Mouse (Mus musculus): ENCODE measurements around the gene Mthfd2l. TPM values are rescaled to one million over a fixed set of nuclear protein-coding genes. Genes with fewer than 3 reads are reported as not detected.

The Mthfd2l gene
- polyA plus RNA-seq, 1 experiment from 2014 or later: 56.4 TPM

- Histone ChIP-seq H3K27ac (no peak overlapping the region), H3K4me1 (no peaks in the 10 kb centered on the region), H3K4me3 (no peak overlapping the region), H3K36me3 (replicated peaks) (peaks cover 17% of the 10 kb centered on the region), H3K27me3 (ENCODE audit: poor library complexity, severe bottlenecking) (no peaks in the 10 kb centered on the region), H3K9me3 (no peaks in the 10 kb centered on the region)
- WGBS: 70% methylated on average over 4 of the region's 4 CpGs
- no peak for DNase-seq (ENCODE audit: extremely low spot score, low spot score)
These were observed 33.4 kb downstream of the Mthfd2l start for GRCm38 (mm10) chr5:90964316-90964715.

GRCm38 (mm10) chr5:90964764-90965163 is 33.8 kb downstream of the Mthfd2l start:
- Histone ChIP-seq H3K4me3 (no peak overlapping the region), H3K4me1 (no peaks in the 10 kb centered on the region)
- 92% methylated on average over 4 of the region's 4 CpGs for WGBS

GRCm38 (mm10) chr5:90965386-90965785 is 34.5 kb downstream of the Mthfd2l start:
- Histone ChIP-seq H3K27me3 (ENCODE audit: poor library complexity, severe bottlenecking) (no peaks in the 10 kb centered on the region), H3K9me3 (no peaks in the 10 kb centered on the region), H3K4me1 (no peaks in the 10 kb centered on the region), H3K36me3 (replicated peaks) (peaks cover 13% of the 10 kb centered on the region), H3K27ac (no peak overlapping the region), H3K4me3 (no peak overlapping the region)
- DNase-seq (ENCODE audit: extremely low spot score, low spot score): no peak
- 71% methylated on average over 4 of the region's 4 CpGs for WGBS

More at GRCm38 (mm10) chr5:90964764-90965163, 33.8 kb downstream of the Mthfd2l start:
- H3K36me3 ChIP-seq (replicated peaks): peaks cover 13% of the 10 kb centered on the region
- DNase-seq (ENCODE audit: extremely low spot score, low spot score): no peak
- H3K27me3 ChIP-seq (ENCODE audit: poor library complexity, severe bottlenecking): no peaks in the 10 kb centered on the region
- H3K9me3 ChIP-seq: no peaks in the 10 kb centered on the region
- H3K27ac ChIP-seq: no peak overlapping the region

- DNase-seq (ENCODE audit: extremely low spot score, low spot score): no peak
- Histone ChIP-seq H3K36me3 (replicated peaks) (peaks cover 15% of the 10 kb centered on the region; the same call in 1 of the 2 replicates), H3K27me3 (ENCODE audit: poor library complexity, severe bottlenecking) (no peaks in the 10 kb centered on the region), H3K27ac (no peak overlapping the region), H3K4me3 (no peak overlapping the region), H3K4me1 (0 out of 2 replicates have a peak, but pooled peaks cover under 1% of the 10 kb centered on the region), H3K9me3 (no peaks in the 10 kb centered on the region)
- 91% methylated on average over 4 of the region's 4 CpGs for WGBS
These were observed 46.3 kb downstream of the Mthfd2l start for GRCm38 (mm10) chr5:90977244-90977643.

GRCm38 (mm10) chr5:90980297-90980696 is 49.4 kb downstream of the Mthfd2l start:
- Histone ChIP-seq H3K9me3 (no peaks in the 10 kb centered on the region), H3K27me3 (ENCODE audit: poor library complexity, severe bottlenecking) (no peaks in the 10 kb centered on the region), H3K36me3 (replicated peaks) (peaks cover 10% of the 10 kb centered on the region; the same call in 1 of the 2 replicates), H3K4me1 (0 out of 2 replicates have a peak, but pooled peaks cover 2% of the 10 kb centered on the region), H3K4me3 (no peak overlapping the region), H3K27ac (no peak overlapping the region)
- WGBS: 92% methylated on average over 7 of the region's 7 CpGs
- no peak for DNase-seq (ENCODE audit: extremely low spot score, low spot score)

- 52% methylated on average over 5 of the region's 5 CpGs for WGBS
- Histone ChIP-seq H3K27me3 (ENCODE audit: poor library complexity, severe bottlenecking) (no peaks in the 10 kb centered on the region), H3K27ac (no peak overlapping the region), H3K36me3 (replicated peaks) (peaks cover 15% of the 10 kb centered on the region), H3K4me3 (no peak overlapping the region), H3K4me1 (peaks cover 16% of the 10 kb centered on the region), H3K9me3 (no peaks in the 10 kb centered on the region; the same call in 1 of the 2 replicates)
- DNase-seq (ENCODE audit: extremely low spot score, low spot score): no peak
These were observed 56.7 kb downstream of the Mthfd2l start for GRCm38 (mm10) chr5:90987605-90988004.

GRCm38 (mm10) chr5:90988149-90988548 is 57.2 kb downstream of the Mthfd2l start:
- Histone ChIP-seq H3K27me3 (ENCODE audit: poor library complexity, severe bottlenecking) (no peaks in the 10 kb centered on the region), H3K4me1 (peaks cover 16% of the 10 kb centered on the region), H3K9me3 (no peaks in the 10 kb centered on the region; the same call in 1 of the 2 replicates), H3K27ac (no peak overlapping the region), H3K36me3 (replicated peaks) (peaks cover 15% of the 10 kb centered on the region), H3K4me3 (no peak overlapping the region)
- DNase-seq (ENCODE audit: extremely low spot score, low spot score): no peak
- 55% methylated on average over 3 of the region's 3 CpGs for WGBS

GRCm38 (mm10) chr5:90988592-90988991 is 57.7 kb downstream of the Mthfd2l start:
- H3K4me1 ChIP-seq: peaks cover 16% of the 10 kb centered on the region
- H3K36me3 ChIP-seq (replicated peaks): peaks cover 15% of the 10 kb centered on the region
- no peak overlapping the region for H3K27ac ChIP-seq
- H3K9me3 ChIP-seq: no peaks in the 10 kb centered on the region; the same call in 1 of the 2 replicates
- H3K27me3 ChIP-seq (ENCODE audit: poor library complexity, severe bottlenecking): no peaks in the 10 kb centered on the region
- DNase-seq (ENCODE audit: extremely low spot score, low spot score): no peak
- no peak overlapping the region for H3K4me3 ChIP-seq
- WGBS: 90% methylated on average over 4 of the region's 4 CpGs

- no peak for DNase-seq (ENCODE audit: extremely low spot score, low spot score)
- no peaks in the 10 kb centered on the region; the same call in 1 of the 2 replicates for H3K36me3 ChIP-seq (replicated peaks)
- no peaks in the 10 kb centered on the region for H3K4me1 ChIP-seq
- no peak overlapping the region for H3K4me3 ChIP-seq
- 95% methylated on average over 8 of the region's 8 CpGs for WGBS
- no peaks in the 10 kb centered on the region for H3K27me3 ChIP-seq (ENCODE audit: poor library complexity, severe bottlenecking)
- no peaks in the 10 kb centered on the region for H3K9me3 ChIP-seq
- H3K27ac ChIP-seq: no peak overlapping the region
These were observed 69.0 kb downstream of the Mthfd2l start for GRCm38 (mm10) chr5:90999942-91000341.

GRCm38 (mm10) chr5:91015216-91015615 is 84.3 kb downstream of the Mthfd2l start:
- 94% methylated on average over 10 of the region's 10 CpGs for WGBS

GRCm38 (mm10) chr5:91023114-91023513 is 92.2 kb downstream of the Mthfd2l start:
- Histone ChIP-seq H3K36me3 (replicated peaks) (no peaks in the 10 kb centered on the region), H3K4me1 (no peaks in the 10 kb centered on the region), H3K27me3 (ENCODE audit: poor library complexity, severe bottlenecking) (no peaks in the 10 kb centered on the region), H3K27ac (no peak overlapping the region), H3K4me3 (no peak overlapping the region), H3K9me3 (no peaks in the 10 kb centered on the region)
- no peak for DNase-seq (ENCODE audit: extremely low spot score, low spot score)
- 90% methylated on average over 8 of the region's 8 CpGs for WGBS

More at GRCm38 (mm10) chr5:91015216-91015615, 84.3 kb downstream of the Mthfd2l start:
- no peaks in the 10 kb centered on the region for H3K4me1 ChIP-seq
- no peak overlapping the region for H3K27ac ChIP-seq
- DNase-seq (ENCODE audit: extremely low spot score, low spot score): no peak
- H3K4me3 ChIP-seq: no peak overlapping the region
- no peaks in the 10 kb centered on the region for H3K27me3 ChIP-seq (ENCODE audit: poor library complexity, severe bottlenecking)
- no peaks in the 10 kb centered on the region for H3K36me3 ChIP-seq (replicated peaks)
- no peaks in the 10 kb centered on the region for H3K9me3 ChIP-seq

GRCm38 (mm10) chr5:91027164-91027563 is 96.2 kb downstream of the Mthfd2l start, which contains the start of gene Epgn:
TSS of gene Epgn (plus strand) at chr5:91027464.
- H3K4me1 ChIP-seq: no peaks in the 10 kb centered on the region
- no peak within 1 kb of the TSS for H3K27ac ChIP-seq
- WGBS: 89% methylated on average over 6 of the region's 6 CpGs
- H3K36me3 ChIP-seq (replicated peaks): no peaks in the 10 kb centered on the region
- H3K9me3 ChIP-seq: no peaks in the 10 kb centered on the region
- no peaks in the 10 kb centered on the region for H3K27me3 ChIP-seq (ENCODE audit: poor library complexity, severe bottlenecking)
- DNase-seq (ENCODE audit: extremely low spot score, low spot score): no peak
- no peak within 1 kb of the TSS for H3K4me3 ChIP-seq

GRCm38 (mm10) chr5:91027840-91028239 is 96.9 kb downstream of the Mthfd2l start:
- H3K4me3 ChIP-seq: no peak overlapping the region
- H3K9me3 ChIP-seq: no peaks in the 10 kb centered on the region
- DNase-seq (ENCODE audit: extremely low spot score, low spot score): no peak
- no peaks in the 10 kb centered on the region for H3K36me3 ChIP-seq (replicated peaks)
- H3K4me1 ChIP-seq: no peaks in the 10 kb centered on the region
- no peak overlapping the region for H3K27ac ChIP-seq
- 85% methylated on average over 1 of the region's 1 CpGs for WGBS
- no peaks in the 10 kb centered on the region for H3K27me3 ChIP-seq (ENCODE audit: poor library complexity, severe bottlenecking)

- no peaks in the 10 kb centered on the region for H3K4me1 ChIP-seq
- WGBS: 88% methylated on average over 2 of the region's 2 CpGs
- no peak for DNase-seq (ENCODE audit: extremely low spot score, low spot score)
These were observed 99.7 kb downstream of the Mthfd2l start for GRCm38 (mm10) chr5:91030629-91031028.

More at GRCm38 (mm10) chr5:91030629-91031028, 99.7 kb downstream of the Mthfd2l start:
- H3K36me3 ChIP-seq (replicated peaks): no peaks in the 10 kb centered on the region
- no peaks in the 10 kb centered on the region for H3K9me3 ChIP-seq
- no peak overlapping the region for H3K27ac ChIP-seq
- no peaks in the 10 kb centered on the region for H3K27me3 ChIP-seq (ENCODE audit: poor library complexity, severe bottlenecking)
- H3K4me3 ChIP-seq: no peak overlapping the region

Measured in forebrain, embryonic 10.5 days (tissue).